Mouse (Mus musculus): ENCODE data around the gene Sub1. TPM values are rescaled to one million over a fixed set of nuclear protein-coding genes. Genes with fewer than 3 reads are reported as not detected.
A peak's percentile ranks its signal among the peaks of the same experiment; 100 is the strongest.

Sub1 gene
- polyA plus RNA-seq, 1 experiment from 2014 or later = 488 TPM

- Histone ChIP-seq H3K27ac (replicated peaks) (no peak overlapping the region), H3K27me3 (replicated peaks) (no peaks in the 10 kb centered on the region), H3K9ac (no peak overlapping the region), H3K36me3 (peaks cover 95% of the 10 kb centered on the region), H3K9me3 (no peaks in the 10 kb centered on the region), H3K4me1 (peaks cover 17% of the 10 kb centered on the region), H3K4me2 (no peak overlapping the region), H3K4me3 (no peak overlapping the region)
- no peak for ATAC-seq (ENCODE audit: extremely low read depth, insufficient number of reproducible peaks, low FRiP score, low TSS enrichment)
- 87% methylated on average over 4 of the region's 4 CpGs for WGBS
Measured at GRCm38 (mm10) chr15:11988580-11988979, 8.2 kb downstream of the Sub1 start.

DNA sequence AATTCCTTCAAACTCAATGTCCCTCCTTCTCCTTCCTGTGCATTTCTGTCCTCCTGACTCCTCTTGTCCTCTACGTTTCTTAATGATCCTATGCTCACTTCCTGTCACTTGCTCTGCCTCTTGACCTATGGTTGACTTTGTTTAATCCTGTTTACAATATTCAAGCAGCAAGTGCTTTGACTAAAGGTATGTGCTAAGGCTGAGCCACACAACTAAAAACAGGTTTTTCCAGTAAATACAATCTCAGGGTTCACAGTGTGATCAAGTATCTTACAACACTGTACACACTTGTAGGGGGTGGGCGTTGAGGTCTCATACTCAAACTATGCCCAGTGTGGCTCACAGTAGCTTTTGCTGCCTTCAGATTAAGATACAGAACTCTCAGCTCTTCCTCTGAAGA lies 8.9 kb downstream of the Sub1 start:
- H3K4me1 ChIP-seq = peaks cover 11% of the 10 kb centered on the region
- H3K9ac ChIP-seq = no peak overlapping the region
- no peak overlapping the region for H3K4me2 ChIP-seq
- ATAC-seq (ENCODE audit: extremely low read depth, insufficient number of reproducible peaks, low FRiP score, low TSS enrichment) = no peak
- H3K36me3 ChIP-seq = peaks cover 95% of the 10 kb centered on the region
- 83% methylated on average over 2 of the region's 2 CpGs for WGBS
- no peak overlapping the region for H3K4me3 ChIP-seq
- H3K27ac ChIP-seq (replicated peaks) = no peak overlapping the region
- no peaks in the 10 kb centered on the region for H3K27me3 ChIP-seq (replicated peaks)
- no peaks in the 10 kb centered on the region for H3K9me3 ChIP-seq

- no peak overlapping the region for H3K4me2 ChIP-seq
- H3K36me3 ChIP-seq = peaks cover 88% of the 10 kb centered on the region
- no peak overlapping the region for H3K9ac ChIP-seq
- H3K9me3 ChIP-seq = no peaks in the 10 kb centered on the region
- no peak overlapping the region for H3K27ac ChIP-seq (replicated peaks)
- ATAC-seq (ENCODE audit: extremely low read depth, insufficient number of reproducible peaks, low FRiP score, low TSS enrichment) = no peak
- H3K27me3 ChIP-seq (replicated peaks) = no peaks in the 10 kb centered on the region
- no peak overlapping the region for H3K4me3 ChIP-seq
- no peaks in the 10 kb centered on the region for H3K4me1 ChIP-seq
- WGBS = 67% methylated on average over 2 of the region's 2 CpGs
Measured at GRCm38 (mm10) chr15:11981985-11982384, 14.8 kb downstream of the Sub1 start.

DNA sequence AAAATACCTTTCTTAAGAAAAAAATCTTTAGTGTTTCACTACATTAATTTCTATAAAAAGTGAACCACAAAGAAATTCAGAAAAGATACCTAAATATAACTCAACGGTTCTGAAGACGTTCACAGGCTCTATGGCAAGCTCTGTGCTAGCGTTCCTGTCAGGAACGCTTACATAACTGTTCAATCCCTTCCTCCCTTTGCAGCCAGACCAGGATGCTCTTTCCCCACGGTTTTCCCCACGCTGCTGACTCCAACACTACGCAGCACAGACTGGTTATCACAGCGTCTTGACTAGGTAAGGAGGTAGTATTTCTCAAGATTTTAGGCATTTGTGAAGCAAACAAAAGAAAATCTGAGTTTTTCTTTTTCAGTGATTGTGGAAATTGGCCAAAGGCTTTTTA lies 15.3 kb downstream of the Sub1 start:
- peaks cover 84% of the 10 kb centered on the region for H3K36me3 ChIP-seq
- no peak overlapping the region for H3K4me2 ChIP-seq
- H3K9me3 ChIP-seq = no peaks in the 10 kb centered on the region
- H3K9ac ChIP-seq = no peak overlapping the region
- H3K27me3 ChIP-seq (replicated peaks) = no peaks in the 10 kb centered on the region
- WGBS = 88% methylated on average over 8 of the region's 8 CpGs
- ATAC-seq (ENCODE audit: extremely low read depth, insufficient number of reproducible peaks, low FRiP score, low TSS enrichment) = no peak
- no peak overlapping the region for H3K4me3 ChIP-seq
- no peaks in the 10 kb centered on the region for H3K4me1 ChIP-seq
- no peak overlapping the region for H3K27ac ChIP-seq (replicated peaks)

- H3K36me3 ChIP-seq = peaks cover 64% of the 10 kb centered on the region
- H3K4me3 ChIP-seq = no peak overlapping the region
Measured at GRCm38 (mm10) chr15:11978175-11978574, 18.6 kb downstream of the Sub1 start.

DNA sequence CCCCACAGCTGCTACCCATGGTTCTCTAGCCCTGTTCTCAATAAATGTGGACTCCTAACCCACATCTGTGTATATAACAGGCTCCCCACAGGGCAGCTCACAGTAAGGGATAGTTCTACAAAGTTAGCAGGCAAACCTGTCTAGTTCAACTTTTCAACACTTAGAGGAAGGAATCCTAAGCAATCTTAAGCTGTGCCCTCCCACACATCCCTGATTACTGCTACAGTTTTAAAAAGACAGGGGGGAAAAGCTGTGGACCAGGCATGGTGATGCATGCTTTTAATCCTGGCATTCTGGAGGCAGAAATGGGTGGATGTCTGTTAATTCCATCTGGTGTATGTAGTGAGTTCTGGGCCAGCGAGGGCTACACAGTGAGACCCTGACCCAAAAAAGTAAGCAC lies 19.7 kb downstream of the Sub1 start:
- H3K27ac ChIP-seq (replicated peaks) = no peak overlapping the region
- no peak overlapping the region for H3K4me2 ChIP-seq
- H3K4me1 ChIP-seq = no peaks in the 10 kb centered on the region
- H3K9ac ChIP-seq = no peak overlapping the region
- WGBS = 67% methylated on average over 1 of the region's 1 CpGs
- no peaks in the 10 kb centered on the region for H3K27me3 ChIP-seq (replicated peaks)
- H3K4me3 ChIP-seq = no peak overlapping the region
- peaks cover 53% of the 10 kb centered on the region for H3K36me3 ChIP-seq
- H3K9me3 ChIP-seq = peaks cover 7% of the 10 kb centered on the region; the same call in 1 of the 2 replicates
- ATAC-seq (ENCODE audit: extremely low read depth, insufficient number of reproducible peaks, low FRiP score, low TSS enrichment) = no peak

More at GRCm38 (mm10) chr15:11978175-11978574, 18.6 kb downstream of the Sub1 start:
- Histone ChIP-seq H3K27me3 (replicated peaks) (no peaks in the 10 kb centered on the region), H3K9me3 (peaks cover 7% of the 10 kb centered on the region; the same call in 1 of the 2 replicates), H3K4me1 (no peaks in the 10 kb centered on the region), H3K27ac (replicated peaks) (no peak overlapping the region), H3K4me2 (no peak overlapping the region), H3K9ac (no peak overlapping the region)
- WGBS = 80% methylated on average over 2 of the region's 2 CpGs
- no peak for ATAC-seq (ENCODE audit: extremely low read depth, insufficient number of reproducible peaks, low FRiP score, low TSS enrichment)

- H3K36me3 ChIP-seq = peaks cover 41% of the 10 kb centered on the region
- H3K9ac ChIP-seq = no peak overlapping the region
- peaks cover 7% of the 10 kb centered on the region; the same call in 1 of the 2 replicates for H3K9me3 ChIP-seq
- H3K27ac ChIP-seq (replicated peaks) = no peak overlapping the region
- no peak overlapping the region for H3K4me3 ChIP-seq
- H3K4me2 ChIP-seq = no peak overlapping the region
- WGBS = 79% methylated on average over 9 of the region's 9 CpGs
- no peaks in the 10 kb centered on the region for H3K27me3 ChIP-seq (replicated peaks)
- no peak for ATAC-seq (ENCODE audit: extremely low read depth, insufficient number of reproducible peaks, low FRiP score, low TSS enrichment)
- no peaks in the 10 kb centered on the region for H3K4me1 ChIP-seq
Measured at GRCm38 (mm10) chr15:11975836-11976235, 20.9 kb downstream of the Sub1 start.

- peak overlapping the region; percentile 48 for H3K4me2 ChIP-seq
- WGBS = 20% methylated on average over 13 of the region's 13 CpGs
Measured at GRCm38 (mm10) chr15:11971854-11972420, 24.8 kb downstream of the Sub1 start.

DNA sequence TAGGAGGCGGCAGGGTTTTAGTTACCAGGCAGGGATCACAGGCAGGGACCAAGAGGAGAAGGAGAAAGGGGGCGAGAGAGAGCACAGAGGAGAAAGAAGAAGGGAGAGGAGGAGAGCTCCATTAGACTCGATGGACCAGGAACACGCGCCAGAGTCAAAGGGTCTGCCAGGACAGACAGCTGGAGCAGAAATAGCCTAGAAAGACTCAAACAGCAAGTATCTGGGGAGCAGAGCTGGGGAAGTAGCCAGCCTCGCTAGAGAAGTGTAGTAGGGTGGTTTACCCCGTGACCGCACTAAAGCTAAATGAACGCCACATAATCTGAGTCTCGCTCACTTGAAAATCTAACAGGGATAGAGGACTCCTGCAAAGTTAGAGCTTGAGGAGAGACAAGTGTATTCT lies 26.2 kb downstream of the Sub1 start:
- 72% methylated on average over 10 of the region's 10 CpGs for WGBS
- no peak overlapping the region for H3K4me3 ChIP-seq
- no peaks in the 10 kb centered on the region for H3K4me1 ChIP-seq
- H3K27me3 ChIP-seq (replicated peaks) = no peaks in the 10 kb centered on the region
- no peak overlapping the region for H3K9ac ChIP-seq
- ATAC-seq (ENCODE audit: extremely low read depth, insufficient number of reproducible peaks, low FRiP score, low TSS enrichment) = no peak
- H3K4me2 ChIP-seq = no peak overlapping the region
- H3K9me3 ChIP-seq = peaks cover 7% of the 10 kb centered on the region; the same call in 1 of the 2 replicates
- H3K27ac ChIP-seq (replicated peaks) = no peak overlapping the region
- H3K36me3 ChIP-seq = peaks cover 12% of the 10 kb centered on the region; the same call in 1 of the 2 replicates

More at GRCm38 (mm10) chr15:11971854-11972420, 24.8 kb downstream of the Sub1 start:
- H3K27me3 ChIP-seq (replicated peaks) = no peaks in the 10 kb centered on the region
- H3K9me3 ChIP-seq = peaks cover 7% of the 10 kb centered on the region; the same call in 1 of the 2 replicates
- no peak overlapping the region for H3K4me3 ChIP-seq
- no peak for ATAC-seq (ENCODE audit: extremely low read depth, insufficient number of reproducible peaks, low FRiP score, low TSS enrichment)
- peaks cover 12% of the 10 kb centered on the region; the same call in 1 of the 2 replicates for H3K36me3 ChIP-seq
- no peak overlapping the region for H3K27ac ChIP-seq (replicated peaks)
- H3K9ac ChIP-seq = no peak overlapping the region
- H3K4me1 ChIP-seq = no peaks in the 10 kb centered on the region

- no peaks in the 10 kb centered on the region for H3K4me1 ChIP-seq
- H3K27ac ChIP-seq (replicated peaks) = no peak overlapping the region
- H3K4me3 ChIP-seq = no peak overlapping the region
- peaks cover 2% of the 10 kb centered on the region; the same call in 1 of the 2 replicates for H3K36me3 ChIP-seq
- H3K27me3 ChIP-seq (replicated peaks) = no peaks in the 10 kb centered on the region
- H3K9me3 ChIP-seq = 0 out of 2 replicates have a peak, but pooled peaks cover under 1% of the 10 kb centered on the region
- H3K9ac ChIP-seq = no peak overlapping the region
- no peak overlapping the region for H3K4me2 ChIP-seq
- 83% methylated on average over 9 of the region's 9 CpGs for WGBS
- ATAC-seq (ENCODE audit: extremely low read depth, insufficient number of reproducible peaks, low FRiP score, low TSS enrichment) = no peak
Measured at GRCm38 (mm10) chr15:11968851-11969250, 27.9 kb downstream of the Sub1 start.

- 7% methylated on average over 4 of the region's 4 CpGs for WGBS
- Histone ChIP-seq H3K4me2 (no peak overlapping the region), H3K9ac (no peak overlapping the region), H3K4me1 (no peaks in the 10 kb centered on the region), H3K27me3 (replicated peaks) (no peaks in the 10 kb centered on the region), H3K4me3 (no peak overlapping the region), H3K36me3 (no peaks in the 10 kb centered on the region), H3K9me3 (no peaks in the 10 kb centered on the region), H3K27ac (replicated peaks) (no peak overlapping the region)
- ATAC-seq (ENCODE audit: extremely low read depth, insufficient number of reproducible peaks, low FRiP score, low TSS enrichment) = no peak
Measured at GRCm38 (mm10) chr15:11966367-11966766, 30.4 kb downstream of the Sub1 start.

- Histone ChIP-seq H3K36me3 (no peaks in the 10 kb centered on the region), H3K9me3 (no peaks in the 10 kb centered on the region), H3K4me3 (no peak overlapping the region), H3K27me3 (replicated peaks) (no peaks in the 10 kb centered on the region), H3K9ac (no peak overlapping the region), H3K27ac (replicated peaks) (no peak overlapping the region), H3K4me2 (no peak overlapping the region), H3K4me1 (no peaks in the 10 kb centered on the region)
- 83% methylated on average over 5 of the region's 5 CpGs for WGBS
- ATAC-seq (ENCODE audit: extremely low read depth, insufficient number of reproducible peaks, low FRiP score, low TSS enrichment) = no peak
Measured at GRCm38 (mm10) chr15:11965201-11965845, 31.5 kb downstream of the Sub1 start.
